Mouse (Mus musculus) urinary bladder, postnatal 25 days (tissue): ENCODE results near the gene Mybph.

Source experiments
- DNase-seq: peaks from one replicate; pipeline ENCODE4 v3.0.0; 2022; ENCODE audit warnings: low spot score

Gene Mybph

DNA sequence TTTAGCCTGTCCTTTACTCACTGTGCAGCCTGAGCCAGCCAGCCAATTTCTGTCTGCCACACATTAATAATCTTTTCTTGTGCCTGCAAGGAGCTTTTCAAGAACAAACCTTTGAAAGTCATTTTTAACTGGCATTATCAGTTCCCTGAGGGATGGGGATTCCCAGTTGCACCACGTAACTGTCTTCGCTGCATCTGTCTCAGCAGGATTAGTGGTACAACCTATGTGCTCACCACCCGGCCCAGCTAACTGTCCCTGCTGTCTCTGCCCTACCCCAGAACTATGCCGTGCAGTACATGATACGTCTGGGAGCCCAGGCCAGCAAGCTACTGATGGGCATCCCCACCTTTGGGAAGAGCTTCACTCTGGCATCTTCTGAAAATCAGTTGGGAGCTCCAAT is 5.0 kb upstream of the Mybph start:
- DNase-seq, result no peak

GRCm38 (mm10) chr1:134188989-134189729 is 4.1 kb upstream of the Mybph start:
- DNase-seq, result no peak

DNA sequence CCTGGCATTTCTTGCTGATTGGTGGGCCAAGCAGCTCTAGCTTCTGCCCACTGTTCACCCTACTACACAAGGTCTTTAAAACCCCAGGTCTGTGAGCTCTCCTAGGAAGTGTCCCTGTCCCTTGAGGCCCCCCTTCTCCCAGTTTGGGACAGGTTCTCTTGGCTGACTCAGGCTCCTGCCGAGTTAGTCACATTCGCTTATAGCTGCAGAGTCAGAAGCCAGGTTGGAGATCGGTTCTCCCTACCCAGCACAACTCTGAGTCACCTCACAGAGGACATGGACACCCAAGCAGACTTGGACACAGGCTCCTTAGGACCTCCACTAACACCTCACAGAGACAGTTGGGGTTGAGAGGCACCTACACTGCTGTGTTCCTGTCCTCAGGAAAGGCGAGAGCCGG is 2.1 kb upstream of the Mybph start:
- no peak for DNase-seq

GRCm38 (mm10) chr1:134192024-134192423 is 1.2 kb upstream of the Mybph start:
- no peak for DNase-seq

GRCm38 (mm10) chr1:134193674-134194197 is 488 bp downstream of the Mybph start:
- DNase-seq, result no peak

GRCm38 (mm10) chr1:134194298-134195022 is 1.2 kb downstream of the Mybph start:
- no peak for DNase-seq

- no peak for DNase-seq
These were observed 1.9 kb downstream of the Mybph start for GRCm38 (mm10) chr1:134195117-134195516.

GRCm38 (mm10) chr1:134195571-134195970 is 2.3 kb downstream of the Mybph start:
- DNase-seq, result no peak

DNA sequence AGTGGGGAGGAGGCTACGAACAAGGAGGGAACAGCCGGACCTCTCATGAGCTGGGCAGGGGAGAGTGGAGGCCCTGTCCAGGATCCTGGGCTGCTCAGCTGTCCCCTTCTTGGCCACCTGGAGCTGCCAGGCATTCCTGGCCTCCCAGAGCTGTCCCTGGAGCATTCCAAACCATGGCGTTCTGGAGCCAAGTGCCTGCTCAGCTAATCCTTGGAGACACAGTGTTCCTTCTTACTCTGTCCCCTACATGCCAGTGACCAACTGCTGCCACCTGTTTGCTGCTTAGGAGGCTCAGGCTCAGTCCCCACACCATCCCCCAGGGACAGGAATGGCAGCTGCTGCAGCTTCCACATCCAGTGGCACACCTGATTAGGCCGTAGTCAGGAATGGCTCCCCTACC is 2.7 kb downstream of the Mybph start:
- DNase-seq, result no peak

- peak; percentile 72 for DNase-seq
These were observed 3.1 kb downstream of the Mybph start for GRCm38 (mm10) chr1:134196386-134196785.

GRCm38 (mm10) chr1:134197325-134197982 is 4.2 kb downstream of the Mybph start:
- DNase-seq, result no peak

GRCm38 (mm10) chr1:134198197-134198995 is 5.1 kb downstream of the Mybph start:
- no peak for DNase-seq

- DNase-seq, result no peak
These were observed 7.2 kb downstream of the Mybph start for GRCm38 (mm10) chr1:134200481-134200880.

GRCm38 (mm10) chr1:134200998-134201686 is 7.9 kb downstream of the Mybph start:
- DNase-seq, result no peak

GRCm38 (mm10) chr1:134201751-134202420 is 8.6 kb downstream of the Mybph start:
- peak; percentile 62 for DNase-seq

DNA sequence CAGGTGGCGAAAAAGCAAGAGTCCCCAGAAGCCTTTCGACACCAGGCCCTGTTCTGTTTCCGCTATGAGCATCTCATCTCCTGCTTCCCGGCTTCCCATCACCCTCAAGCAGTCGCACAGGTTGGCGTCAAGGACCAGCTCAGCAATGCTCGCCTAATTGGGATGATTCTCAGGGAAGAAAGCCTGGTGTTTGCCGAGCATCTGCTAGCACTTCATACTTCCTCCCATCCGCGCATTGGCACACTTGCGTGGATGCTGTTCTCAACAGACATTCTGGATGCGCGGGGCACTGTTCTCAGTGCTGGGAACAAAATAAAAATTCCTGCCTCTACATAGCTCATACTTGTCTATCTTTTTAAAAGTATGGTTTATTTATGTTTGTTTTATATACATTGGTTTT is 11.0 kb downstream of the Mybph start:
- no peak for DNase-seq

GRCm38 (mm10) chr1:134205296-134206018 is 12.2 kb downstream of the Mybph start:
- DNase-seq, result no peak

GRCm38 (mm10) chr1:134206085-134206484 is 12.8 kb downstream of the Mybph start:
- no peak for DNase-seq

DNA sequence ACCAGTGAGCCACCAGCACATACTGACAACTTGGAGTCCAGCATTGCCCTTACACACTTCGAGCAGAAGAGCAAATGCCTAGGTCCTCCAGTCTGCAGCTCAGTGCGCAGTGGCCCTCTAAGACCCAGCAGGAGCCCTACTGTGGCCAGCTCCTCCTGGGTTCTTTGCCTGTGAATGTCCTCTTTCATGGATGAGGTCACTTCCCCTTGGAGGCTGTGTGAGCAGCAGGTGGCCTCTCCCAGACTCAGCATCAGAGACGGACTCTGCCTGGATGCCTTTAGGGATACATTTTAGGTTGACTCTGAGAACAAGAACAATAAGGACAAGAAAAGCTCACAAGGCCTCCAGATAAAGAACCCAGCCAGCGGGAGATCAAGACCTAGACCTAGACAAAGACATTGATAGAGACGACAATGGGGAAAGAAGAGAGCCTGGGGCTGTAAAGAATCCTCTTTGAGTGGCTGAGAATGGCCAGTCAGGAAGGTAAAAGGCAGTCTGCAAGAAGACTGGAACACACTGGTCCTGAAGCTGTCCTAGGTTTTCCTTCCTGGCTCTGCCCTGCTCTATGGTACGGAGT is 17.0 kb downstream of the Mybph start:
- DNase-seq, result no peak

DNA sequence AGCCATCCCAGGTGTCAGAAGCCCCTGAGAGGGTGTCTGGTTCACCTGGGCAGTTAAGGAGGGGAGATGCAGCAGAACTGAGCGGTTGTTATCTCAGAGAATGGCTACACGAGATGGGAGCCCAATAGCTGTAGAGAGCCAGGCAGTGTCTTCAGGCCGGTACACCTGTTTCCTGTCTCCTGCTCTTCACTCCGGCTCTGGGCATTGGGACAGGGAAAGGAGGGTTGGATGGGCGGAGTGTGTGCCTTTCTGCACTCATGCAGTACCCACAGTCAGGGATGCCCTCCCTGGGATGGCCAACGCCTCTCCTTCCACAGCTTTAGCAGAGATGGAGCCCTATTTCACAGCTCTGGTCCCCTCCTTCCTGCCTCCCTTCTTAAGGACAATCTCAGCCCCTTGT is 17.8 kb downstream of the Mybph start:
- DNase-seq, result no peak
